Mouse (Mus musculus): ENCODE measurements around the gene Rps6kb1.
A peak's percentile ranks its signal among the peaks of the same experiment; 100 is the strongest.

The Rps6kb1 gene

DNA sequence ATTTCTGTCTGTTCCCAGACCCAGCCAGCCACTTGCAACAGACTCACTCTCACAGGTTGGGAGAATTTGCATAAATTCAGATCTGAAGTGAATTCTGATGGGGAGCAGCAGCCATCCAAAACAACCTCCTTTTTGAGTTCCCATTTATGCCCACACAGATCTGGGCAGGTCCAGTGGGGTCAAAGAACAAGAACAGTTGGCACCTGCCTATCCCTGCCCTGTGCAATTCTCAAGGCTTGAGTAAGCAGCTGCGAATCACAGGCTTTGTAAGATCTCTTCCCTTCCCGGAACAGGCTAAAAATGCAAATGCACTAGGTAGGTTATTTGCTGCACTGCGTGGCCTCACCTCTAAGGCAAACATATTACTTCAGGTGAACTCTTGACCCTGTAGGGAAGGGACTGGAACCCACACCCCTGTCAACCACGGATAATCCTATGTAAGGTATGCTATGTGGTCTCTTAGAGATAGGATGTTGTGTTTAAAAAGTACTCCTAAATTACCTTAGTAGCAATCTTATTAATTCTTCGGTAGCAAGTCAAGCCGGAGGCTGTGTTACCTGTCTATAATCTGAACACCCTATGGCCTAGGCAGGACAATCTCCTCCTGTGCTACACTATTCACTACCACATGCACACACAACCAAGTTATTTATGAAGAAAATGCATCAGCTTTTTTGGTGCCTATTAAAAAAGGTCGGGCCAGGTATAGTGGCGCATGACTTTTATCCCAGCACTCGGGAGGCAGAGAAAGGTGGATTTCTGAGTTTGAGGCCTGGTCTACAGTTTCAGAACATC, 35.9 kb upstream of the Rps6kb1 start:
- DNase-seq (ENCODE audit: low spot score), result no peak

DNA sequence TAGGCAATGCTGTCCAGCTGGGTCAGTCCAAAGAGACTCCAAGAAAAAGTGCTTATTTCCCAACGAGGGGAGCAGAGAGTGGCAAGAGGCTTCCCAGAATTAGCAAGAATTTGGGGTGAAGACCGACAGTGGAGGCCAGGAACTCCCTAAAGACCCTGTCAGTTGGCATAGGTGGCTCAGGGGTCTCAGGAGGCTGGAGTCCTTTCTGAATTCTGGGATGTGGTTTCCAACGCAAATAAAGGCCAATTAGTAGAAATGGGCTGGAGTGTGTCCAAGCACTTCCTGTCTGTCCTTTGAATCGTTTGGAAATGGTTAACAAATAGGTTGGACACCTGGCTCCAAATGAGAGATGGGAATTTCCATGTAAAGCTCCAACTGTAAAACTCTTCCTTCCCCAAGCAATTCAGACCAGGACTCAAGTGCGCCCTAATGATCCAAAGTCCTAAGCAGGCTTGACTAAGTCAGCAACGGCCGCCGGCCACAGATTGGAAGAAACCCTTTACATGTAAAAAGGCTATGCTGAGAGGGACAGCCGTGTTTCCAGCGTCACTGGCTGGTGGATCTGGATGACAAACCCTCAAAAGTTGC, 35.2 kb upstream of the Rps6kb1 start:
- no peak for DNase-seq (ENCODE audit: low spot score)

DNA sequence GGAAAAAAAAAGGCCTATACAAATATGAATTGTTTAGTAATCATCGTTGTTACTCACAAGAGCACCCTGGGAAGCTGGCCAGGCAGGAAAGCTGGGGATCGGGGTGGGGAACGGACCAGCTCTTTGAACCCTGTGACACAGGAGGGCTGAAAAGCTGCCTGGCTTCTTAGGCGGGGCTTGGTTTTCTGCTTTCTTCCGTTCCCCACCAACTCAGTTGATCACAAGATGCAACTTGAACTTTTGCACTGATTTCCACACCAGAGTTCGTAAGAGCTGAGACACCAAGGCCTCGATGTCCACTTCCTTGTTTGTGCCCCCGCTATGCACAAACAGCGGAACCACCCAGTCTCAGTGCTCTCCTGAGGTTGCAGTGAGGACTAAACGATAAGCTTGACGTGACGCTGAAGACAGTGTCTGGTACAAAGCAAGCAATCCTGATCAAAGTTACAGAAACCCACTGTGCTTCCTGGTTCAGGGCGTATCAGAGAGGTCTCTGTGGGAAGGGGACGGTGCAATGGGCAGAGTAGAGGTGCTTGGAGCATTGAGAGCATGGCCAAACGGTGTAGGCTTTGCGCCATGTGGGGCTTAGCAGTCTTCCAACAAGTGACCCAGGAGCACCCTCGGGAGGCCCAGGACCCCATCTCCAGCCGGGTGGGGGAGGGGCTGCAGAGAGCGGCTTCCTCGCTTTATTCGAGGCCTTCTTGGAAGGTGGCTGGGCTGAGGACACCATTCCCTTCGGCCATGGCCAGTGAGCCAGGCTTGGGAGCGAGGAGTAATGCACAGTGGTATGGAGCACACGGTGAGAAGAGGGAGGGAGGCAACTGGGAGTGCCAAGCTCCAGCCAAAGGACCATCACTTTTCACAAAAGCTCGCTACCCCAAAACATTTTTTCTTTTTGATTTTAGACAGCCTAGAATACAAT, 34.5 kb upstream of the Rps6kb1 start:
- DNase-seq (ENCODE audit: low spot score), result peak; percentile 36

DNA sequence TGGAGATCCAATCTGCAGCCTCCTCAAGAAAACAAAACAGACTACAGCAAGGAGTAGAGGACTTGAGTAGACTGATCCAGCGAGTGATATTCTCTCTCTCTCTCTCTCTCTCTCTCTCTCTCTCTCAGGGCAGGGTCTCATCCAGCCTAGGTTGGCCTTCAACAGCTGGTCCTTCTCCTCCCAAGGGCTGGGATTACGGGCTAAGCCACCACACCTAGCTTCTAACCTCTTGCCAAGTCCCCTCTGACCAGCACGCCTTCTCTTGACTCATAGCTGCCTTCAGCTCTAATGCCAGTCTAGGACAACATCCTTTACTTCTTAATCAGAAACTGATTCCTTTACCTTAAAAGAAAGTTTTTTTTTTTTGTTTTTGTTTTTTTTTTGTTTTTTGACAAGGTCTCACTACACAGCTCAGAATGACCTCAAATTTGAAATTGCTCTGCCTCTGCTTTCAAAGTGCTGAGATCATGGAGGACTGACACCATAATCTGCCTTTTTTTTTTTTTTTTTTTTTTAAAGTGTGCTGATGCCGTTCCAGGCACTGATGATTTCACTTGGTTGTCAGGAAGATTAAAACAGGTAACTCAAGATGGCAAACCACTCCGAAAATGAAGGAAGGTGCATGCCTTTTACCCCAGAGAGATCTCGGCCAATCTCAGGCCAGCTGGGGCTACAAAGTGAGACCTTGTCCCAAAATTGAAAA, 33.7 kb upstream of the Rps6kb1 start:
- no peak for DNase-seq (ENCODE audit: low spot score)

DNA sequence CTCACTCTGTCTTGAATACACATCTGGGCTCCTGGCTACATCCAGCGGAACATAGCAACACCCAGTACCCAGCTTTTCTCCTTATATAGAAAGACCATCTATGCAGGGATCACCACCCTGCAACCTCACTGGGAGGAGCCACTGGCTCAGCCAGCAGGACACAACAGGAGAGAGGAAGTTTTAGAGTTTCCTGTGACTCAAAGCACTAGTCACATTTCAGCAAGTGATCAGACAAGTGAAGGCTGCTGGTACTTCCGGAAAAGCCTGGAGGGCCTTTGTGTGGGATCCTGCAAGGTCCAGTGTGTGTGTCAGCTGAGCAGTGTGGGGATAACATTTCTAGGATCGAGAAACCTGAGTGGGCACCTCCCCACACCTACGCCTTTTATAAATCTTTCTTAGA, 32.6 kb upstream of the Rps6kb1 start:
- DNase-seq (ENCODE audit: low spot score), result no peak

DNA sequence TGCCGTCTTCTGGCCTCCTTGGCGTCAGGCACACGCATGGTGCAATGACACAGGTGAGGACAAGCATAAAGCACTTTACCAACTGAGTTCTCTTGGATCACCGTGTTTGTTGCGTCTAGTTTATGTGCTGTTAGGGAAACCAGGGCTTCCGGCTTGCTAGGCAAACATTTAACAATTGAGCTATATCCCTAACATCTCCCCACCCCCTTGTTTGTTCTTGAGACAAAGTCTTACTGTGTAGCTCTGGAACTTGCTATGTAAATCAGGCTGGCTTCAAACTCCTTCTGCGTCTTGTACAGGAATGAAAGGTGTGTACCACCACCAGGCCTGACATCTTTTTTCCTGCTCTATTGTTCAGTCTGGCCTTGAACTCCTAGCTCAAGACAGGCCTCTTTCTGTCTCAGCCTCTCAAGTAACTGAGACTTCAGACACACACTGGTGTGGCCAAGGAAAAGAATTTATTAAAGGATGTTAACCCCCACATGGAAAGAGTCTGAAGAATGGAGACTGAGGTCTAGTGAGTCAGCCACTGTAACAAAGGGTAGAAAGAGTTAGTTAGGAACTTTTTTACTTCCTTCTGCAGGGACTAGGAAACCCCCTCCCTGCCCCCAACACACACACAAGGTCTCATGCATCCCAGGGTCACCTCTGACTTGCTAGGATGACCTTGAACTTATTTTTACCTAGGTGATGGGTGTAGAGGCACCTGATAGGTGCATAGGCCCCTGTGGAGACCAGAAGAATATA, 31.2 kb upstream of the Rps6kb1 start:
- DNase-seq (ENCODE audit: low spot score), result no peak

DNA sequence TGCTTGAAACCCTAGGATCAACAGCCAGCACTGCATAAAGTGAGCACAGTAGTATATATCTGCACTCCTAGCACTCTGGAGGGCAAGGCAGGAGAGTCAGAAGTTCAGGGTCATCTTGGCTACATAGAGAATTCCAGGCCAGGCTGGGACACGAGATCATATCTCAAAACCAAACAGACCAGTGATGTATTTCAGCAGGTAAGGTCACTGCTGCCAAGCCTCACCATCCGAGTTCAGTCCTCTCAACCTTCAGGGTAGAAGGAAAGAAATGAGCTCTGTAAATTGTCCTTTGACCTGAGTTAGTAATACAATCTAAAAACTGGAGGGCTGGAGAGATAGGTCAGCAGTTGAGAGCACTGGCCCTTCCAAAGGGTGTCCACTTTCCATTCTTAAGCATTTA, 29.8 kb upstream of the Rps6kb1 start:
- no peak for DNase-seq (ENCODE audit: low spot score)

DNA sequence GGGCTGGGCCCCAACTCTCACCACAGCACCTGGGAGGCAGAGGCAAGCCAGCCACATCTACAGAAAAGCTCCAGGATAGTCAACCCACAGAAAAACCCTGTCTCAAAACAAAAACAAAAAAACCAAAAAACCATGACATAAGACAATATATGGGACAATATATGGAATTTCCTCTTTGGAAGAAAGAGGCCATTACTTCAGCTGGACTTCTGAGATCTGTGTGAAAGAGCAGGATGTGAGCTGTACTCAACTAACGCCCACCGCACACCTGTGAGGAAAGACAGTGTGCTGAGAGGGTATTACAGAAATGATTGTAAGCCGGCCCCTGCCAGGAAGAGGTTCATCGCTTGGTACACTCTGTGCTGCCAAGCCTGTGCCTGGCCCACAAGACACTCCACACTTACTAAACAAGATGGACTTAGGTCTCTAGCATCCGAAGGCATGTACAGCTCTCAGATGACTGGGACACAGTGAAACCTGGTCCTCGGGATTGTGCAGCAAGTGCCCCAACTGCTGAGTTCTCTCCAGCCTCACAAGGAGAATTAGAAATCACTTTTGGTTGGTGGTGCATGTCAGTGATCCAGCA, 29.1 kb upstream of the Rps6kb1 start:
- DNase-seq (ENCODE audit: low spot score), result no peak

DNA sequence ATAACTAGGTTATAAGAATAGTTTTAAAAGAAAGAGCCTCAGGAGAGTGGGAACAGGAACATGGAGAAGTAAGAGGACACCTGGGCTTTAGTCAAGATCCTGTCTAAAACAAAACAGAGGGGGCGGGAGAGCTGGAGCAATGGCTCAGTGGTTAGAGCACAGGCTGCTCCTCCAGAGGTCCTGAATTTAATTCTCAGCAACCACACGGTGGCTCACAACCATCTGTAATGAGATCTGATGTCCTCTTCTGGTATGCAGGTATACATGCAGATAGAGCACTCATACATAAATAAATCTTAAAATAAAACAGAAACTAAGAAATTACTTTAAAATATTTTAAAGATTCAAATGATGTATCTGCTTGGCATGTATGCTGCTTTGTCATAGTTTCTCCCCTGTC, 28.0 kb upstream of the Rps6kb1 start:
- DNase-seq (ENCODE audit: low spot score), result no peak

DNA sequence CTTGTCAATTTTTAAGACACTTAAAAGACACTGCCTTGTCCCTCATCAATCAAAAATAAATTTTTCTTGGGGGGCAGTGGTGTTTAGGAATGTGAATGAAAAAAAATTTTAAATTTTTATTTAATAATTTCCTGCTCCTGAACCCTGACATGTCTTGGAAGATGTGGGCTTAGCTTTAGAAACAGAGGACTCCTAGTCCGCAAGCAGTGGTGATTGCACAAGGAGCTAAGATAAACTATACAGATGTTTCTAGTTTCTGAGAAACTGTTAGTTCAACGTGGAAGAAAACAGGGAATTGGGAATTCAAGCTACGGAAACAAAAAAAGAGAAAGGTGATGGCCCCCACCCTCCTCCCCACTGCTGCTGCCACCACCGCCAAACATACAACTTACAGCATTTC, 27.3 kb upstream of the Rps6kb1 start:
- no peak for DNase-seq (ENCODE audit: low spot score)

DNA sequence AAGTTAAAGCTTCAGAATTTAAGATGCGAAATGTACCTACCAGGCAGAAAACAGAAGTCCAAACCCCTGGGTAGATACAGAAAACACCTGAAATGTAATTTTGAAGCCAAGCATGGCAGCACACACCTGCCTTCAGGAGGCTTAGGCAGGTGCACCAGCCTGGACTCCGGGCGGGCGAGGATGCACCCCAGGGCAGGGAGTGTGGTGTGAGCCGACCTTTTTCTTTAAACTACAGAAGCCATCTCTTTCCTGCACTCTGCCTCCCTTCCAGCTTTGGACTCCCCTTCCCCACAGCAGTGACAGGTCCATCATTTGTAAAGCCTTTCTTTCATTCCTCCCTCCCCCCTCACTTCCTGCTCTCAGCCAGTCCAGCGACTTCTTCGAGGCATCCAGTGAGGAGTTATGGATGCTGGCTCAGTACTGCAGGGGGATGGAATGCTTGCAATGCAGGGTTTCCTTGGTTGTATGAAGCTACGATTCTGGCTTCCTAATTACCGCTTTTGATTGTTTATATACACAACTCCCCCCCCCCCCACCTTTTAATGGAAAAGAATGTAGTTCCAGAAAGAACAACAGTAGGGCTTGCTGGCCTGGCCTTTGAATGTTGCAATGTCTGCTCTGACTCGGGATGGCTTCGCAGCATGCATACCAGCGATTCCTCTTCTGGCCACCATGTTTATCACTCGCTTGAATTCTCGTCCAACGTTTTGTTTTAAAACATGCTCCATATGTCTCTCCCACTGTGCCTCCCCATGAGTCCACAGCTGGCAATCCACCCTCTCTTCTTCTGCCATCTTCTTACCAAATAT, 26.6 kb upstream of the Rps6kb1 start:
- no peak for DNase-seq (ENCODE audit: low spot score)

DNA sequence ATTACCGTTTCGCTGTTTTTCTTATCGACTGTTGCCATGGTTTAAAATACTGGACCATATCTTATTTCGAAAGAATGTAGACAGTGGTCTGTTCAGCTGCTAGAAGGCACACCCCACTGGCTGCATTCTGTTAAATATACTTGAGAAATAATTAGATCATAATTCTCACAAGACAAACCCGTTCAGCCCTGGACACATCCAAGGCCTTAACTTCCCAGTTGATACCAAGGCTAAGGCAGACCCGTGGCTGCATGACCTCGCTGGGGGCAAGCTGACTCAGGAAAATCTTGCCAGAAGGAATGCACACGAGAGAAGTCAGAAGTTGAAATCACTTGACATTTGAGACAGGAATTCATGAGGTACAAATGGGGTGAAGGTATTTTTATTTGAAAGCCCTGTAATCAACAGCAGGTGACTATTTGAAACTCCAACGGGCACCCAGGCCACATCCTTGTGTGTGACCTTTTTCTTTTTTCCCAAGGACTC, 25.7 kb upstream of the Rps6kb1 start:
- peak; percentile 73 for DNase-seq (ENCODE audit: low spot score)

DNA sequence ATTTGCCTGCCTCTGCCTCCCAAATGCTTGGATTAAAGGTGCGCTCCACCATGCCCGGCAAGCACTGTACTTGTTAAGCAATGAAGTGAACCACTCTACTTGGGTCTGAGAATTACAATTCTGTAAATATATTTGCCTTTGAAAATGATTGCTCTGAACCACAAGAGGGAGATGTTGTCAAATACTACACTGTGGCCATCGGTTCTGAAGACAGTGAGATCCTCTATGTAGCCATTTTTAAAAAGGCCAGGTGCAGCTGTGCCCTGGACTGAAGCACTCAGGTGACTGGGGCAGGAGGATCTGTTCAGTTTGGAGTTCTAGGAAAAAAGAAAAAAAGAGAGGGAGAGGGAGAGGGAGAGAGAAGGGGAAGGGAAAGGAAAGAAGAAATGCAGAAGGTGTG, 23.8 kb upstream of the Rps6kb1 start:
- DNase-seq (ENCODE audit: low spot score), result no peak

DNA sequence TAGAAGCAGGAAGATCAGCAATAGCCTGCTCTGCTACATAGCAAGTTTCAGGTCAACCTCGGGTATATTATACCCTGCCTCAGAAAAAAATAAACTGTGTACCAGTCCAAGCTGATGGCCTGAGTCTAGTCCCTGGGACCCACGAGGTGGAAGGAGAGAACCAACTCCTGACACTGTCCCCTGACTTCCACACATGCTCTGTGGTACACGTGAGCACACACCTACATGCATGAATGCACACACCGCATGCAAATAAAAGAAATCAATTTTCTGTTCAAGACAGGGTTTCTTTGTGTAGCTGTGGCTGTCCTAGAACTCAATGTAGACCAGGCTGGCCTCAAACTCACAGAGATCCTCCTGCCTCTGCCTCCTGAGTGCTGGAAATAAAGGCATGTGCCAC, 13.7 kb upstream of the Rps6kb1 start:
- DNase-seq (ENCODE audit: low spot score), result no peak

DNA sequence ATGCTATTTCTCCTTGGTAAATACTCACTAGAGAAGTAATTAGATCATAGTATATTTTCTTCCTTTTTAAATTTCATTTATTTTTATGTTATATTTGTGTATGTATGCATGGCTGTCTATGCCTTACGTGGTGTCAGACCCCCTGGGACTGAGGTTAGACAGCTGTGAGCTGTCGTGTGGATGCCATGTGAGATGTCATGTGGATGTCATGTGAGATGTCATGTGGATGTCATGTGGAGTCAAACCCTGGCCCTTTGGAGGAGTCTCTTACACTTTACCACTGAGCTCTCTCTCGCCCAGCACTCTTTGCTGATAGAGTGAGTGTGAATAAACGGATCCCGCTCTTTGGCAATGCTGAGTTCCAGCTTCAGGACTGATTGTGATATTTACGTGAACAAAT, 8.9 kb upstream of the Rps6kb1 start:
- DNase-seq (ENCODE audit: low spot score), result no peak

DNA sequence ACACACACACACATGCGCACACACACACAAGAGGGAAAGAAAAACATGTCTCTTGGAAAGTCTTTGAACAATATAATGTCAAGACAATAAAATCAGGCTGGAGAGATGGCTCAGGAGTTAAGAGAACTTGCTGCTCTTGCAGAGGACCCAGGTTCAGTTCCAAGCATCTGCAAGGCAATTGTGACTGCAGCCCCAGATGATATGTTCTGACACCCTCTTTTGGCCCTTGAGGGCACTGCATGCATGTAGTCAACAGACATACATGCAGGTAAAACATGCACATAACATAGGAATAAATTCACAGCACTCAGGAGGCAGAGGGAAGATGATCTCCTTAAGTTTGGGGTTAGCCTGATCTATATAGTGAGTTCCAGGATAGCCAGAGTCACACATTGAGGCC, 2.8 kb upstream of the Rps6kb1 start:
- DNase-seq (ENCODE audit: low spot score), result no peak

DNA sequence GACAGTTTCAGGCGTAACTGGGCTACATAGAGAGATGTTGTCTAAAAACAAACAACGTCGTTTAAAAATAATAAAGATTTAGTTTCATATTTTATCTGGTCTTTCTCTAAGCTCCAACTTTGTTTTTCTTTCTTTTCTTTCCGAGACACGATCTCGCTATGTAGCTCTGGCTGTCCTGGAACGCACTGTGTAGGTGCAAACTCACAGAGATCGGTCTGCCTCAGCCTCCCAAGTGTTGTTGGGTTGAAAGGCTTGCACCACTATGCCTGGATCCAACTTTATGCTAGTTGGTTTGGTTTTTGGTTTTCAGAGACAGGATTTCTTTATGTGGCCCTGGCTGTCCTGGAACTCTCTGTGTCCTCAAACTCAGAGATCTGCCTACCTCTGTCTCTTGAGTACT, 951 bp upstream of the Rps6kb1 start:
- DNase-seq (ENCODE audit: low spot score), result no peak

DNA sequence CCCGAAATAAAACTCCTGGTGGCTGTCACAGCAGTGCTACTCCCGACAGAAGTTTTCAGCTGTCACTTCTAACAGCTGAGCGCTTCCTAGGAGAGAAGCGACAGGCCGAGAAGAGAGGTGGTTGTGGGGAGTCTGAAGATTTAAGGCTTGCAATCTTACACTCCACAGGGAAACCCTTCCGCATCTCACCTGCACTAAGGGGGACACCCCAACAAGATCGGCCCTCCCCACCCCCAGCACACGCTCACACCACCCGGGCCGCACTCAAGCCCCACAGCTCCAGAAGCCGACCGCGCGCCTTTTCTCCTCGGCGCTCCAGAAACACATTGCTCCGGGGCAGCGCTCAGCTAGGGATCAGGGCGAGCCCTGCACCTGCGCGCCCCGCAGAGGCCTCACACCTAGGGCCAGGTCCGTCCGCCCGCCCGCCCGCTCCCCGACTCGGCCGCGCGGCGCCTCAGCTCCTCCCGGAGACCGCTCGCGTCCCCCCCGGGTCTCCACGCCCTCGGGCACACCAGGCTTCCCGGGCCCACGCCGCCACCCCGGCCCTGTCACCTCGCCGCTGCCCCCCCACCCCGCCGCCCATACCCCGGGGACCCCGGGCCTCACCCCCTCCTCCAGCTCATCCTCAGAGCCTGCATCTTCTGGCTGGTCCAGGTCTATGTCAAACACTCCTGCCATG, 506 bp downstream of the Rps6kb1 start:
- DNase-seq (ENCODE audit: low spot score), result no peak

DNA sequence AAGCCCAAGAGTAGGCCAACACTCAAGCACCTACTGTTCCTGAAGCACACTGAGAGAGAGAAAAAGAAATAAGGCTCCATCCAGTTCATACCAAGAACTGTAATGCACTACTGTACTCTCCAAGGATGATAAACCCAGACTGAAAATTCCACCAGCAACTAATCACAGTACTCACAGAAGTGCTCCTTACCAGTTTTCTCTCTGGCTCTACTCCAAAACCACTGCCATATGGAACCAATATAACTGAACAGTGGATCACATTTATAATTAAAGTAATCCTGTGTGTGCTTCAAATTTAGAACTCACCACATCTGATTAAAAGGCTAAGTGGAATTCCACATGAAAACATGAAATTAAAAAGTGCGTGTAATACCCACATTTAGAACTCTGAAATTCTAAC, 1.8 kb downstream of the Rps6kb1 start:
- no peak for DNase-seq (ENCODE audit: low spot score)

DNA sequence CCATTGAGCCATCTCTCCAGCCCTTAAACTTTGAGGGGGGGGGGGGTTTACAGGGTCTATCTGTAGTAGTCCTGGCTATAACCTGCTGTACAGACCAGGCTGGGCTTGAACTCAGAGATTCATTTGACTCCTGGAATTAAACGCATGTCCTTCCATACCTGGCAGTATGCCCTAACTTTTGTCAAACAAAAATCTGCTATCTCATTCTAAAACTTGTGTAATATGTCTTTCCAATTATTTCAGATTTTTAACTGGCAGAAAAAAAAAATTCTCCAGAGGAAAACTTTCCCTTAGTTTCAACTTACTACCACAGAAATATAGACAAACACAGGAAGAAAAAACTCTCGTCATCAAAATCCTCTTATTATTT, 4.1 kb downstream of the Rps6kb1 start:
- no peak for DNase-seq (ENCODE audit: low spot score)

Data from ovary, adult 18-20 months (tissue).